32 mouse cellular contexts compared by ENCODE assay signal in genomic region chr8:66758519-66758918, GRCm38 (mm10).
"Had no signal": no experiment of that assay in that cellular context is flagged by ENCODE, and none has a peak within 500 bp of the region (broad histone marks: within the 10 kb centered on the region; RNA-seq: fewer than 3 reads in every experiment).

No protein-coding gene starts in this region.

- H3K4me3 ChIP-seq: limb, embryonic 10.5 days; limb, embryonic 12.5 days; limb, embryonic 13.5 days; limb, embryonic 15.5 days; liver, embryonic 12.5 days; liver, embryonic 13.5 days; liver, embryonic 15.5 days; lung, embryonic 15.5 days; megakaryocyte, embryonic 14.5 days; midbrain, embryonic 10.5 days; midbrain, embryonic 12.5 days; midbrain, embryonic 13.5 days; midbrain, embryonic 15.5 days; myocyte; neural tube, embryonic 12.5 days had no signal

- H3K27me3 ChIP-seq: limb, embryonic 12.5 days; limb, embryonic 13.5 days; limb, embryonic 15.5 days; liver, embryonic 12.5 days; liver, embryonic 13.5 days; liver, embryonic 15.5 days; lung, embryonic 15.5 days; megakaryocyte, embryonic 14.5 days; midbrain, embryonic 12.5 days; midbrain, embryonic 13.5 days; midbrain, embryonic 15.5 days; neural tube, embryonic 12.5 days had no signal

- H3K9ac ChIP-seq: limb, embryonic 12.5 days; limb, embryonic 13.5 days; limb, embryonic 15.5 days; liver, embryonic 12.5 days; liver, embryonic 13.5 days; liver, embryonic 14.5 days; liver, embryonic 15.5 days; liver, postnatal 0 days; lung, embryonic 14.5 days; lung, embryonic 15.5 days; midbrain, embryonic 12.5 days; midbrain, embryonic 13.5 days; midbrain, embryonic 15.5 days; neural tube, embryonic 12.5 days had no signal

- H3K4me2 ChIP-seq: limb, embryonic 12.5 days; limb, embryonic 13.5 days; limb, embryonic 15.5 days; liver, embryonic 11.5 days; liver, embryonic 12.5 days; liver, embryonic 13.5 days; liver, embryonic 15.5 days; lung, embryonic 14.5 days; lung, embryonic 15.5 days; midbrain, embryonic 11.5 days; midbrain, embryonic 12.5 days; midbrain, embryonic 13.5 days; midbrain, embryonic 15.5 days; neural tube, embryonic 12.5 days had no signal

- H3K9me3 ChIP-seq: limb, embryonic 10.5 days; limb, embryonic 12.5 days; limb, embryonic 13.5 days; limb, embryonic 15.5 days; liver, embryonic 12.5 days; liver, embryonic 13.5 days; liver, embryonic 15.5 days; lung, embryonic 15.5 days; megakaryocyte, embryonic 14.5 days; midbrain, embryonic 10.5 days; midbrain, embryonic 12.5 days; midbrain, embryonic 13.5 days; midbrain, embryonic 15.5 days; neural tube, embryonic 12.5 days had no signal

- DNase-seq: left cerebral cortex, postnatal 4 days; liver; liver, embryonic 13.5 days; liver, postnatal 0 days; lung, adult 18-20 months; lung, adult 2 months; lung, embryonic 14.5 days; lung, postnatal 10 days; lung, postnatal 14 days; lung, postnatal 36 days; lung, postnatal 4 days; midbrain, embryonic 14.5 days had no signal

- ATAC-seq: liver, embryonic 12.5 days; liver, postnatal 0 days; lung, postnatal 0 days; midbrain, embryonic 13.5 days; midbrain, embryonic 15.5 days; midbrain, embryonic 16.5 days had no signal

- H3K4me1 ChIP-seq: limb, embryonic 10.5 days; limb, embryonic 12.5 days; limb, embryonic 13.5 days; limb, embryonic 15.5 days; liver, embryonic 12.5 days; liver, embryonic 13.5 days; liver, embryonic 15.5 days; lung, embryonic 15.5 days; megakaryocyte, embryonic 14.5 days; midbrain, embryonic 10.5 days; midbrain, embryonic 12.5 days; midbrain, embryonic 13.5 days; midbrain, embryonic 15.5 days; neural tube, embryonic 12.5 days had no signal

- H3K27ac ChIP-seq: limb, embryonic 10.5 days; limb, embryonic 12.5 days; limb, embryonic 13.5 days; limb, embryonic 15.5 days; liver, embryonic 12.5 days; liver, embryonic 13.5 days; liver, embryonic 14.5 days; liver, embryonic 15.5 days; lung, embryonic 15.5 days; macrophage; midbrain, embryonic 10.5 days; midbrain, embryonic 12.5 days; midbrain, embryonic 13.5 days; midbrain, embryonic 15.5 days; neural tube, embryonic 12.5 days had no signal

- H3K36me3 ChIP-seq: limb, embryonic 10.5 days; limb, embryonic 12.5 days; limb, embryonic 13.5 days; limb, embryonic 15.5 days; liver, embryonic 12.5 days; liver, embryonic 13.5 days; liver, embryonic 15.5 days; lung, embryonic 15.5 days; midbrain, embryonic 10.5 days; midbrain, embryonic 12.5 days; midbrain, embryonic 13.5 days; midbrain, embryonic 15.5 days; neural tube, embryonic 12.5 days had no signal
